Mouse (Mus musculus) embryonic facial prominence, embryonic 12.5 days (tissue): Measurements from ENCODE around the gene Gpr61. TPM values are rescaled to one million over a fixed set of nuclear protein-coding genes. Genes with fewer than 3 reads are reported as not detected.

ENCODE experiments used
- ATAC-seq: fragments of 200-750 bp; cut with Nextera tagmentation; 2 replicates; pipeline ENCODE4 v1.8.0; 2017; ENCODE audit not compliant: insufficient number of reproducible peaks, insufficient read depth, low FRiP score, low TSS enrichment
- H3K27ac ChIP-seq: fragments of 300-500 bp; sonication (generic); 2 replicates; pipeline ENCODE4 v1.5.1; 2016; ENCODE audit warnings: mild to moderate bottlenecking
- H3K27me3 ChIP-seq: fragments of 300-500 bp; sonication (generic); 2 replicates; pipeline ENCODE4 v1.6.1; 2016; ENCODE audit warnings: mild to moderate bottlenecking, moderate library complexity
- H3K36me3 ChIP-seq: fragments of 300-500 bp; sonication (generic); 2 replicates; pipeline ENCODE4 v1.6.1; 2016; ENCODE audit warnings: mild to moderate bottlenecking
- H3K4me1 ChIP-seq: fragments of 300-500 bp; sonication (generic); 2 replicates; pipeline ENCODE4 v1.6.1; 2016
- H3K4me2 ChIP-seq: fragments of 300-500 bp; sonication (generic); replicated peaks from 2 replicates; pipeline ENCODE4 v1.6.1; 2016; ENCODE audit warnings: mild to moderate bottlenecking, moderate library complexity
- H3K4me3 ChIP-seq: fragments of 300-500 bp; sonication (generic); 2 replicates; pipeline ENCODE4 v1.5.1; 2016; ENCODE audit warnings: mild to moderate bottlenecking
- H3K9ac ChIP-seq: fragments of 300-500 bp; sonication (generic); 2 replicates; pipeline ENCODE4 v1.6.1; 2016; ENCODE audit warnings: mild to moderate bottlenecking, moderate library complexity
- H3K9me3 ChIP-seq: fragments of 300-500 bp; sonication (generic); 2 replicates; pipeline ENCODE4 v1.6.1; 2016; ENCODE audit warnings: mild to moderate bottlenecking, moderate library complexity
- WGBS: fragments of 180-500 bp; shearing (Covaris S2); methylation state at CpG from one replicate; pipeline ENCODE4 v1.1.7; 2016; 5-methylcytosine and 5-hydroxymethylcytosine counted together
- polyA plus RNA-seq: library from polyadenylated mRNA; unstranded; fragments of >200 nt; fragmentation: Nextera tagmentation; extraction: Ambion mirVana; gene quantifications from 2 replicates; pipeline ENCODE4 v1.2.1, GENCODE M21; 2016

Gpr61 gene
- polyA plus RNA-seq, 1 experiment from 2014 or later: 0.36 TPM

DNA sequence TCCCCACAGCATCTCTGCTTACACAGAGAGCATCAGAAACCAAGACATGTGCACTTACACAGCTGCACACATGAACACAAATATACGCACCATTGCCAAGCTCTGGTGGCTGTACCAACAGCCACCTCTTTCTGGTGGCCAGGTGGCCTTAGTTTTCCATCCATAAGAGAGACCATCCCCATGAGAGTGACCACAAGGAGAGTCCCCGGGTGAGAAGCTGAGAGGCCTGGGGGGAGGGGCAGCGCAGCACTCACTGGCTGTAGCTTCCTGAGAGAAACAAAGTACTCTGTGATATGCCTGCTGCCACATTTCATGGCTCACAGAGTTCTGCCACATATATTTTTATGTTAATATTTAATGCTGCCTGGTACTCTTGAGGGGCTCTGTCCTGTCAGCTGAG is 14.5 kb upstream of the Gpr61 start:
- Histone ChIP-seq H3K4me3 (no peak overlapping the region), H3K9ac (no peak overlapping the region), H3K4me2 (no peak overlapping the region), H3K36me3 (no peaks in the 10 kb centered on the region), H3K9me3 (no peaks in the 10 kb centered on the region), H3K4me1 (peaks cover 41% of the 10 kb centered on the region), H3K27ac (no peak overlapping the region), H3K27me3 (no peaks in the 10 kb centered on the region)
- 44% methylated on average over 3 of the region's 3 CpGs for WGBS
- ATAC-seq: no peak

DNA sequence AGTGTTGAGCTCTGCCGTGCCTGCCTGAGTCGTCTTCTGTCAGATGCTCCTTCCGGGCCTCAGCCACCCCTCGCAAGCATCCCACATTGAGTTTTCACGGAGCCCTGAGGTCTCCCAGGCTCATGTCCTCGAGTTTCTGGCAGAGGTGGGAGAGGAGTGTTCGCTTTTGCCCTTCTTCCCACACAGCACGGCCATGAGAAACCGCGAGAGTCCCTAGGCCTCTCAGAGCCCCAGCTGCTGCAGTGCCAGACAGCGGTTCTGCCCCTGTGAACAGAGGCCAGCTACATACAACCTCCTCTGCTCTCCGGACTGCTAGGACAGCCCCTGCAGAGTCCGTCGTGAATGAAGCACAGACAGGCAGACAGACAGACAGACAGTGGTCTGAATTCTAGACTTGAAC is 12.8 kb upstream of the Gpr61 start:
- peaks cover 41% of the 10 kb centered on the region for H3K4me1 ChIP-seq
- no peak overlapping the region for H3K9ac ChIP-seq
- H3K4me2 ChIP-seq: 0 out of 2 replicates have a peak overlapping the region, but pooled peaks have one; percentile 9
- ATAC-seq: no peak
- H3K9me3 ChIP-seq: no peaks in the 10 kb centered on the region
- H3K27ac ChIP-seq: peak overlapping the region; percentile 74
- H3K4me3 ChIP-seq: no peak overlapping the region
- H3K27me3 ChIP-seq: 0 out of 2 replicates have a peak, but pooled peaks cover 5% of the 10 kb centered on the region
- H3K36me3 ChIP-seq: no peaks in the 10 kb centered on the region
- 33% methylated on average over 14 of the region's 14 CpGs for WGBS

GRCm38 (mm10) chr3:108166486-108167211 is 12.0 kb upstream of the Gpr61 start:
- Histone ChIP-seq H3K27ac (peak overlapping the region; percentile 74), H3K9ac (no peak overlapping the region; the same call in none of the 2 replicates), H3K4me3 (no peak overlapping the region), H3K27me3 (0 out of 2 replicates have a peak, but pooled peaks cover 5% of the 10 kb centered on the region), H3K9me3 (no peaks in the 10 kb centered on the region), H3K36me3 (no peaks in the 10 kb centered on the region), H3K4me2 (0 out of 2 replicates have a peak overlapping the region, but pooled peaks have one; percentile 9), H3K4me1 (peaks cover 41% of the 10 kb centered on the region)
- ATAC-seq: 0 out of 2 replicates have a peak, but pooled peaks have one; percentile 42
- WGBS: 3% methylated on average over 8 of the region's 11 CpGs

DNA sequence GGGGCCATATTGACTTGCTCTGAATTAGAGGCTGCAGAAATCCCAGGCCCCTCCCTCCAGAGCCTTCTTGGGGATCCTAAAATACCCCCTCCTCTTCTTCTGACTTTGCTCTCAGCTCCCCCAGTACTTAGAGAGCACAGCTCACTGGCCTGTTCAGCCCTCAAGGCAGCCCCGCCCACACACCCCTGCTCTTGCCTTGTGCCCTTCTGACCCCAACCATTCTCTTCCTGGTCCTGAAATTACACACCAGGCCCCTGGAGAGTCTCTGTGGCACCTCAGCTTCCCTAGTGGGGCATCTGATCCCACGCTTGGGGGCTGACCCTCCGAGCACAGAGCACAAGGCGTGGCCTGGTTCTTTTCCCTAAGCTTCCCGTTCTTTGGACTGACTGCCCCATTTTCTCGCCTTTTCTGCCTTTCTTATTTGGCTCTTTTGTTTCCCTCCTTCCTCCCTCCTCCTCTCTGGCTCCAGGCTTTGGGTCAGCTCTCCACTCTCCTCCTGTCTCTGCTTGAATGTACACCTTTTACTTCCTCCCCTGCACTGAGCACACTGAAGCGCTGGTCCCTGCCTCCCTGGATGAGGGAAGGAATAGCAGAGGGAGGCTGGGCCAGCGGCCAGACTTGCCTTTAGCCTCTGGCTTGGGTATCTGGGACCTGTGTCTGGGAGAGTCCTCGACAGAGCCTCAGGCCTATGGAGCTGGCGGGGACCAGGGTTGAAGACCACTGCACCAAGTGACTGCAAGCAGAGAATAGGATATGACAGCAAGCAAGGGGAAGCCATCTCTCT is 11.0 kb upstream of the Gpr61 start:
- H3K36me3 ChIP-seq: no peaks in the 10 kb centered on the region
- no peak overlapping the region for H3K4me3 ChIP-seq
- no peak for ATAC-seq
- H3K9ac ChIP-seq: peak overlapping the region; percentile 7; the same call in 1 of the 2 replicates
- H3K4me2 ChIP-seq: peak overlapping the region; percentile 44; the same call in 1 of the 2 replicates
- H3K27ac ChIP-seq: peak overlapping the region; percentile 74
- WGBS: 12% methylated on average over 10 of the region's 10 CpGs
- H3K9me3 ChIP-seq: no peaks in the 10 kb centered on the region
- 0 out of 2 replicates have a peak, but pooled peaks cover 5% of the 10 kb centered on the region for H3K27me3 ChIP-seq
- H3K4me1 ChIP-seq: peaks cover 41% of the 10 kb centered on the region

GRCm38 (mm10) chr3:108164807-108165206 is 10.1 kb upstream of the Gpr61 start:
- Histone ChIP-seq H3K9ac (no peak overlapping the region), H3K4me1 (peaks cover 41% of the 10 kb centered on the region), H3K4me3 (no peak overlapping the region), H3K4me2 (peak overlapping the region; percentile 44), H3K27me3 (0 out of 2 replicates have a peak, but pooled peaks cover 5% of the 10 kb centered on the region), H3K36me3 (no peaks in the 10 kb centered on the region), H3K27ac (no peak overlapping the region), H3K9me3 (no peaks in the 10 kb centered on the region)
- no peak for ATAC-seq
- 15% methylated on average over 9 of the region's 9 CpGs for WGBS

DNA sequence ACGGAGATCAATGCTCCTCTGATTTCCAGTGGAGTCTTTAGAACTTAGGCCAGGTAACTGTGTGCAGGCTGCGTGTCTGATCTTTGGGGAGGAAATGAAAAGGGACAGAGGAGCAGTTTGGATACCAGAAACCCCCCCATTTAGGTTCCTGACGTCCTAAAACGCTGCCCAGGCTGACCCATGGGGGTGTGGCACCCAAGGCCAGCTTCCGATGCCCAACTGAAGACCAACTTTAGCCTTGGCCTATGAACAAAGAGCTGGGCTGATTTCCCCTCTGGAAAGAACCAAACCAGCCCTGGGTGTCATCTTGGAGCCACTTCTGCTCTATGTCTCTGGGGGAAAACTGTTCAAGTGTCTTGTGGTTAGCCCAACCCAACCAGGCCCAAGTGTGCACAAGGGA is 9.4 kb upstream of the Gpr61 start:
- H3K4me2 ChIP-seq: no peak overlapping the region
- H3K4me1 ChIP-seq: peaks cover 38% of the 10 kb centered on the region
- 0 out of 2 replicates have a peak, but pooled peaks cover 5% of the 10 kb centered on the region for H3K27me3 ChIP-seq
- WGBS: 70% methylated on average over 5 of the region's 5 CpGs
- H3K36me3 ChIP-seq: no peaks in the 10 kb centered on the region
- H3K4me3 ChIP-seq: no peak overlapping the region
- ATAC-seq: no peak
- H3K9me3 ChIP-seq: no peaks in the 10 kb centered on the region
- no peak overlapping the region for H3K9ac ChIP-seq
- H3K27ac ChIP-seq: no peak overlapping the region

DNA sequence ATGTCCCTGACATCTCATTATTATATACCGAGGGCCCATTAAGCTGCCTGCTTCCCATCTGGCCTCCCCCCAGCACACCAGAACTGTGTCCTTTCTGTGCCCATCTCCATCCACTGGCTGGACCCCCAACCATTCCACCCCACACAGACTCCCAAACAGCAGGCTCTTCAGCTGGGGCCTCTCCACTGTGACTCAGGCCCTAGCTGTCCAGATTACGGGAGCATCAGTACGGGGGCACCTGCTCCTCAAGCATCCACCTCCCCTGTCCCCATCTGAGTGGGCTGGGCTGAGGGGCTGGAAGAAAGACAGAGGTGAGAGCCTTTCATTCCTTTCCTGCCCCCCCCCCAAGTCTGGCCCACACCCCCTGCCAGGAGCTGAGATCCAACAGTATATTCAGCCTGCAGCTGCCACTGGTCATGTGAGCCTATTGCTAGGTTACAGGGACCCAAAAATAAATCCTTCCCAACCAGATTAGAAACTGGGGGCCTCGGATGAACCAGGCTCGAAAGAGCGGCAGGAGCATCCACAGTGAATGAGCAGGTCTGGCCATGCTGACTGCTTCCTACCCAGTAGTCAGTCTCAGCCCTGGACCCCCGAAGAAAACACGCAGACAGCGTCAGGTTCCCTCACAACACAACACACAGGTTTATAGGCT is 3.8 kb upstream of the Gpr61 start:
- no peak for ATAC-seq

DNA sequence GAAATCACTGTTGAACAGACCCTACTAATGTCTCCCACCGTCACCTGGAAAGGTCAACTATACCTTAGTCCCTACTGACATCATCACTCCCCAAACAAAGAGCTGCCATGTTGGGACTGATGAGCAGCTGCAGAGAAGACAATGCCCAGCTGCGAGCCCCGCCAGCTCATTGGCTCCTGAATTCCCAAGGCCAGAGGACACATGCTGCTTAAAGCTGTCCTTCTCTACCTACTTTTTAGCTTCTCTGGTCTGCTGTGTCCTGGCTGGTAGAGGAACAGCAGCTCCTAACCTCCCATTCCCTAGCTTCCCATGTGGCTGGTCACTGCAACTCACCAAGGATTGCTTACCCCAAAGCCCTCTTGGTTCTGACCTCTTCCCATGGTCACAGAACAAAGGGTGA is 2.4 kb downstream of the Gpr61 start:
- Histone ChIP-seq H3K4me3 (no peak overlapping the region), H3K36me3 (no peaks in the 10 kb centered on the region), H3K9me3 (no peaks in the 10 kb centered on the region), H3K27me3 (no peaks in the 10 kb centered on the region), H3K4me1 (no peaks in the 10 kb centered on the region), H3K27ac (no peak overlapping the region), H3K9ac (no peak overlapping the region), H3K4me2 (no peak overlapping the region)
- WGBS: 91% methylated on average over 3 of the region's 3 CpGs
- no peak for ATAC-seq

More for the DNA sequence above, 3.8 kb upstream of the Gpr61 start:
- Histone ChIP-seq H3K27ac (no peak overlapping the region), H3K4me3 (no peak overlapping the region), H3K4me2 (no peak overlapping the region), H3K27me3 (0 out of 2 replicates have a peak, but pooled peaks cover 5% of the 10 kb centered on the region), H3K36me3 (no peaks in the 10 kb centered on the region), H3K9me3 (no peaks in the 10 kb centered on the region), H3K4me1 (0 out of 2 replicates have a peak, but pooled peaks cover 3% of the 10 kb centered on the region), H3K9ac (no peak overlapping the region)
- 67% methylated on average over 9 of the region's 9 CpGs for WGBS

DNA sequence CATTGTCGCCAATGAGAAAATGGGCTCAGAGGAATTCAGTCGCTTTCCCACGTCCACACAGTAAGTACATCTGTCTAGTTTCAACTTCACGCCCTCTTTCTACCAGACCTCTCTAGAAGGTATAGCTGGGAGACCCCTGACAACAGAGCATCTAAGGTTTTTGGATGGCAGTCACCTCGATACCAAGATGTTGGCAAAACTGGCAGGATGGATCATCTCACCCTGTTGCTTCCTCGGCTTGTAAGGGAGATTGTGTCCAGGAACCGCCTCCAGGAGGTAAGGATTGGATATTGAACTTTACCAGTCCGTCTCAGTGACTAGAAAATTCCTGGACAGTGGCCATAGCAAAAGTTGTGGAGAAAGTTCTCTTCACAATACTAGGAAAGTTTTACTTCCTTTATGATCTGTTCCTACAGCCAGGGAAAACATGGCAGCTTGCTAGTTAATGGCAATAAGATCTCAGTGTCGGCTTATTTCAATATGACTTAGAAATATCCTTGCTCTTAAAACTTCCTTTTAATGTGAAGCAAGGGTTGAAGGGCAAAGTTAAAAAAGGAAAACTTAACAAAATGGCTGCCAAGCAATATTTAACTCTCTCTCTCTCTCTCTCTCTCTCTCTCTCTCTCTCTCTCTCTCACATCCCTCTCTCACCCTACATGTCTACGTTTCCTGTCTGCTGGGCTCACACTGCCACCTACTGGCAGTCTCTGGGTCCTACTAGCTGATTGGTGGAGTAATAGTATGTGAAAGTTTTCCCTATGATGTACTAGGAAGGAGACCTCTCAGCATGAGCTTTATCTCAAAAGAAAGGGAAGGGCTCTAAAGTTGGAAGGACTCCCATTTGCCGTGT is 7.1 kb downstream of the Gpr61 start:
- Histone ChIP-seq H3K9ac (no peak overlapping the region), H3K4me2 (no peak overlapping the region), H3K36me3 (no peaks in the 10 kb centered on the region), H3K27me3 (no peaks in the 10 kb centered on the region), H3K4me1 (peaks cover 8% of the 10 kb centered on the region), H3K9me3 (no peaks in the 10 kb centered on the region), H3K4me3 (no peak overlapping the region), H3K27ac (no peak overlapping the region)
- no peak for ATAC-seq
- WGBS: 70% methylated on average over 11 of the region's 11 CpGs

- Histone ChIP-seq H3K27me3 (no peaks in the 10 kb centered on the region), H3K9ac (peak overlapping the region; percentile 87; the same call in 1 of the 2 replicates), H3K9me3 (no peaks in the 10 kb centered on the region), H3K4me1 (peaks cover 8% of the 10 kb centered on the region), H3K36me3 (no peaks in the 10 kb centered on the region), H3K4me3 (peak overlapping the region; percentile 86), H3K27ac (no peak overlapping the region), H3K4me2 (peak overlapping the region; percentile 58)
- no peak for ATAC-seq
- 61% methylated on average over 5 of the region's 5 CpGs for WGBS
These were observed 8.0 kb downstream of the Gpr61 start for GRCm38 (mm10) chr3:108146671-108147070.
